Mouse (Mus musculus) C2C12 (cell line): ENCODE measurements around the gene Ccm2.

Experiments
- CEBPB ChIP-seq: IDR thresholded peaks from one replicate; pipeline ENCODE4 v1.6.1; 2011; ENCODE audit warnings: low read depth, mild to moderate bottlenecking, control low read depth, moderate library complexity
- CTCF ChIP-seq: IDR thresholded peaks from one replicate; pipeline ENCODE4 v1.5.1; 2011; ENCODE audit not compliant: control insufficient read depth, insufficient read depth, insufficient read length
- MAX ChIP-seq: IDR thresholded peaks from one replicate; pipeline ENCODE4 v1.6.1; 2011; ENCODE audit warnings: mild to moderate bottlenecking, control low read depth
- MYOD1 ChIP-seq: IDR thresholded peaks from one replicate; pipeline ENCODE4 v1.6.1; 2011; ENCODE audit warnings: low read depth; ENCODE audit not compliant: control insufficient read depth, insufficient read length

DNA sequence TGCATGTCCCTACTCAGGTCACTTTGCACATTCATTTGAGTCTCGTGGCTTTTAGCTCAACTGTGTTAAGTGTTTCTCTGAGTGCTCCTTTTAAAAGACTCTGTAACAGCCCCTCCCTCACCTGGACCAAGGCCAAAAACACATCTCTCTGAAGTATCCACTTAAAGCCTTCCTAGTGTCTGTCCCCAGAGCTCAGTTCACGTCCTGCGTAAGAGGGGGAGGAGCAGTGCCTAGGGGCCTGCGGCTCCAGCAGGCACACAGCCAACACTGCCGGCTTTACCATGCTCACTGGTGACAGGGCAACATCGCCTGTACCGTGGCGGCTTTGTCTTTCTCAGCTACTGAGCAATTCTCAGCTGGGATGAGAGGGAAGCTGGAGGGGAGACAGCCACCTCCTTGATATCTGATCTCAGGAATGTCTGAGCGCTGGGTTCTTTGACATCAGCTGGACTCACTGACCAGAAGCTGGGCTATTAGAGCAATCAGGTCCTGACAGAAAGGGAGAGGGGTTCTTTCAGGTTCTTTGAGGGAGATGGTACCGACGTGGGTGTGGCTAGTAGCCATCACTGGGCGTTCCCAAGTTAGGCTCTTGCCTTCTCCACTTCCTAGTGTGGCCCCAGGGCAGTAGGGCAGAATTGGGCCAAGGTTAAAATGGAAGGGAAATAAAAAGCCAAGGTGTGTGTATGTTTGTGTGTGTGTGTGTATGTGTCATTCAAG lies 57.4 kb downstream of the Ccm2 start:
- TF ChIP-seq CTCF, result no peak
- no peak for TF ChIP-seq MAX
- TF ChIP-seq MYOD1, result no peak
- no peak for TF ChIP-seq CEBPB
